23 mouse cellular contexts compared by ENCODE assay signal in the genomic region with DNA sequence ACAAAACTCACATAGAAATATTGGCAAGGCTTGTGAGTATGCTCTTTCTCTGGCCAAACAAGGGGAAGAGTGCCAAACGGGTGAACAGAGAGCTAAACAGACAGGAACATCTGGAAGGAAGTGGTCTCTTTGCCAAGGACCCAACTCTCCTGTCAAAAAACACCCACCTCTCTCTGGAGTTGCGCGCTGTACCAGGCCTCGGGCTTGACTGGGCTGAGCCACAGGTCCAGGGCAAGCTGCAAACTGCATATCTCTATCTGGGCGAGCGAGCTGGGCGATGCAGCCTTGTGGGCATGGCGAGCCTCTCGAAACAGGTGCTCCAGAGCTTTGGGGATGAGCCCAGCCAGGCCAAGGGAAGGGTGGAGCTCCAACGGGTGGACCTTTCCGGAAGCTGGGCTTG.
DNase-seq lines count a peak whose midpoint lies in the region; ATAC-seq and TF ChIP-seq lines count a peak whose summit lies in the region.
"Had no signal": no experiment of that assay in that cellular context is flagged by ENCODE, and none has a peak within 500 bp of the region (broad histone marks: within the 10 kb centered on the region; RNA-seq: fewer than 3 reads in every experiment).

No protein-coding gene starts in this region.

- H3K4me1 ChIP-seq in forebrain, embryonic 12.5 days = no peaks in the 10 kb centered on the region
- H3K4me1 ChIP-seq: embryonic facial prominence, embryonic 13.5 days; midbrain, embryonic 15.5 days; neural tube, embryonic 13.5 days had no signal

- no peak overlapping the region for H3K9ac ChIP-seq in forebrain, embryonic 12.5 days
- H3K9ac ChIP-seq: embryonic facial prominence, embryonic 13.5 days; hindbrain, embryonic 14.5 days; lung, embryonic 14.5 days; midbrain, embryonic 15.5 days; neural tube, embryonic 13.5 days had no signal

- DNase-seq in gastrocnemius, postnatal 14 days = peak; percentile 17
- DNase-seq in gastrocnemius, postnatal 36 days = no peak
- peak; percentile 56 for DNase-seq in thymus, postnatal 14 days
- no peak for DNase-seq in right cerebral cortex, adult 18-20 months
- DNase-seq in layer of hippocampus, adult 11-12 months (ENCODE audit: low spot score) = no peak
- DNase-seq: adrenal gland, adult 2 months; cerebellum, adult 18-20 months; cerebellum, postnatal 14 days; kidney, adult 18-20 months; lung, embryonic 14.5 days; lung, postnatal 4 days had no signal

- no peak overlapping the region for H3K4me3 ChIP-seq in myocyte
- H3K4me3 ChIP-seq in forebrain, embryonic 12.5 days (replicated peaks) = no peak overlapping the region
- H3K4me3 ChIP-seq: embryonic facial prominence, embryonic 13.5 days; erythroblast, embryonic 14.5 days; midbrain, embryonic 15.5 days; neural tube, embryonic 13.5 days had no signal

- H3K27me3 ChIP-seq in myocyte (ENCODE audit: control insufficient read depth, insufficient read depth, insufficient read length) = peaks cover 5% of the 10 kb centered on the region
- no peaks in the 10 kb centered on the region for H3K27me3 ChIP-seq in forebrain, embryonic 12.5 days
- H3K27me3 ChIP-seq: embryonic facial prominence, embryonic 13.5 days; midbrain, embryonic 15.5 days; neural tube, embryonic 13.5 days had no signal

- no peaks in the 10 kb centered on the region for H3K79me2 ChIP-seq in myocyte (ENCODE audit: control insufficient read depth, insufficient read depth)

- ATAC-seq in common myeloid progenitor, adult 5-6 weeks (replicated peaks; ENCODE audit: low read depth, poor library complexity, severe bottlenecking) = peak; percentile 50
- ATAC-seq in forebrain, embryonic 12.5 days (ENCODE audit: low FRiP score) = no peak
- ATAC-seq: forebrain, embryonic 14.5 days; inflammation-experienced regulatory T-cells, adult 6 months; midbrain, embryonic 15.5 days had no signal

- no peak overlapping the region for H3ac ChIP-seq in myocyte (ENCODE audit: control insufficient read depth, insufficient read length)

- no peaks in the 10 kb centered on the region for H3K9me3 ChIP-seq in forebrain, embryonic 12.5 days
- H3K9me3 ChIP-seq: embryonic facial prominence, embryonic 13.5 days; midbrain, embryonic 15.5 days; neural tube, embryonic 13.5 days had no signal

- intact Hi-C loops in gastrocnemius, postnatal 14 days (cut with DNase I; ENCODE audit: low total_unique reads) = no loop called here
- intact Hi-C loops in gastrocnemius, postnatal 36 days (cut with DNase I) = no loop called here

- 91% methylated on average over 11 of the region's 11 CpGs for WGBS in forebrain, embryonic 12.5 days

- no peaks in the 10 kb centered on the region for H3K36me3 ChIP-seq in myocyte (ENCODE audit: control insufficient read depth, insufficient read depth)
- H3K36me3 ChIP-seq in forebrain, embryonic 12.5 days (replicated peaks) = no peaks in the 10 kb centered on the region
- H3K36me3 ChIP-seq: embryonic facial prominence, embryonic 13.5 days; midbrain, embryonic 15.5 days; neural tube, embryonic 13.5 days had no signal

- H3K4me2 ChIP-seq in myocyte (ENCODE audit: low read depth) = peak overlapping the region; percentile 31
- H3K4me2 ChIP-seq in forebrain, embryonic 12.5 days = no peak overlapping the region
- H3K4me2 ChIP-seq: embryonic facial prominence, embryonic 13.5 days; hindbrain, embryonic 14.5 days; liver, embryonic 11.5 days; lung, embryonic 14.5 days; midbrain, embryonic 15.5 days; neural tube, embryonic 13.5 days had no signal

- no peak overlapping the region for H3K27ac ChIP-seq in forebrain, embryonic 12.5 days
- H3K27ac ChIP-seq: embryonic facial prominence, embryonic 13.5 days; hindbrain, embryonic 14.5 days; kidney, postnatal 0 days; midbrain, embryonic 15.5 days; neural tube, embryonic 13.5 days had no signal

- TF ChIP-seq POLR2A in myocyte (IDR thresholded peaks at IDR 0.05; ENCODE audit: insufficient read length, low read depth) = no peak

TF ChIP-seq in myocyte, 11 proteins besides CTCF, POLR2A, EP300 and RAD21:
- TF ChIP-seq SRF (IDR thresholded peaks at IDR 0.05; ENCODE audit: control insufficient read depth, insufficient read length, low read depth) (no peak), REST (IDR thresholded peaks at IDR 0.05; ENCODE audit: insufficient read depth, insufficient read length) (no peak), TCF3 (IDR thresholded peaks at IDR 0.05; ENCODE audit: insufficient read length, low read depth) (no peak), E2F4 (IDR thresholded peaks at IDR 0.05; ENCODE audit: insufficient read depth) (no peak), MAX (IDR thresholded peaks at IDR 0.05; ENCODE audit: low read depth) (no peak), MYOG (IDR thresholded peaks at IDR 0.05; ENCODE audit: control insufficient read depth in 1 of 3, insufficient read depth in 1 of 3, insufficient read length in 2 of 3, low read depth in 2 of 3) (peak in 2 of 3 experiments; percentile 61 to 88), TCF12 (IDR thresholded peaks at IDR 0.05; ENCODE audit: insufficient read depth, poor library complexity, severe bottlenecking) (no peak), POLR2AphosphoS2 (IDR thresholded peaks at IDR 0.05; ENCODE audit: insufficient read length, low read depth) (no peak), USF1 (IDR thresholded peaks at IDR 0.05; ENCODE audit: low read depth) (no peak), MYOD1 (IDR thresholded peaks at IDR 0.05; ENCODE audit: control insufficient read depth in 1 of 3, insufficient read length in 2 of 3, low read depth in 2 of 3) (peak in 2 of 3 experiments; percentile 70 to 73), CEBPB (IDR thresholded peaks at IDR 0.05; ENCODE audit: insufficient read depth, poor library complexity, severe bottlenecking) (no peak)

Comparison
In these comparisons a context has a peak if more than half of its experiments do, and no peak if none do; other contexts are left out.
1. DNase-seq: peak in gastrocnemius, postnatal 14 days (single experiment) and thymus, postnatal 14 days (single experiment); none in gastrocnemius, postnatal 36 days (0 of 2), right cerebral cortex, adult 18-20 months (single experiment) and layer of hippocampus, adult 11-12 months (single experiment).